Mouse (Mus musculus) lung, adult 2 months (tissue): ENCODE results near the gene Mrpl43.

Experiments used
- CTCF ChIP-seq: fragments of 200-500 bp; IDR thresholded peaks from 2 replicates; pipeline ENCODE4 v1.5.1; 2011; ENCODE audit warnings: mild to moderate bottlenecking, low read length, control low read depth; ENCODE audit not compliant: insufficient read depth
- POLR2A ChIP-seq: fragments of 200-500 bp; IDR thresholded peaks from 2 replicates; pipeline ENCODE4 v1.6.1; 2011; ENCODE audit warnings: low read depth, mild to moderate bottlenecking, control low read depth, low read length, borderline replicate concordance; ENCODE audit errors: extremely low read depth

- TF ChIP-seq POLR2A, result no peak
- TF ChIP-seq CTCF, result no peak
Observed at GRCm38 (mm10) chr19:45048644-45049365, 42.6 kb upstream of the Mrpl43 start.
